Mouse (Mus musculus) cerebellum, adult 2 months (tissue): ENCODE results near the gene Rere. TPM values are rescaled to one million over a fixed set of nuclear protein-coding genes. Genes with fewer than 3 reads are reported as not detected.
"Not testable (repeated sequence)": the region's sequence is repeated elsewhere in the genome, so short reads cannot be mapped to it uniquely, and the experiment has no call there.

Experiments
- DNase-seq, 2 experiments: peaks; one replicate each; pipeline ENCODE4 v3.0.0; 2021
- H3K27ac ChIP-seq: fragments of 200-500 bp; 2 replicates; pipeline ENCODE4 v1.5.1; 2012; ENCODE audit warnings: low read length, control low read depth, inconsistent platforms; ENCODE audit not compliant: insufficient read depth
- H3K27me3 ChIP-seq: fragments of 200-500 bp; 2 replicates; pipeline ENCODE4 v1.6.1; 2012; ENCODE audit warnings: inconsistent platforms, mild to moderate bottlenecking, low read length, moderate library complexity; ENCODE audit not compliant: control insufficient read depth, insufficient read depth
- H3K4me1 ChIP-seq: fragments of 200-500 bp; 2 replicates; pipeline ENCODE4 v1.6.1; 2011; ENCODE audit warnings: low read length; ENCODE audit not compliant: control insufficient read depth, insufficient read depth
- H3K4me3 ChIP-seq: fragments of 200-500 bp; replicated peaks from 2 replicates; pipeline ENCODE3; 2011; ENCODE audit warnings: mild to moderate bottlenecking, low read depth, low read length, control low read depth; ENCODE audit not compliant: insufficient read depth
- CTCF ChIP-seq: fragments of 200-500 bp; IDR thresholded peaks from 2 replicates; pipeline ENCODE4 v1.5.1; 2011; ENCODE audit warnings: low read depth, mild to moderate bottlenecking, control low read depth, low read length, moderate library complexity, borderline replicate concordance; ENCODE audit not compliant: insufficient read depth
- POLR2A ChIP-seq: fragments of 200-500 bp; IDR thresholded peaks from 2 replicates; pipeline ENCODE4 v1.6.1; 2011; ENCODE audit warnings: low read length, control low read depth, borderline replicate concordance; ENCODE audit not compliant: insufficient read depth
- WGBS: fragments of 180-500 bp; shearing (Covaris S2); methylation state at CpG from one replicate; pipeline ENCODE4 v1.1.7; 2018; 5-methylcytosine and 5-hydroxymethylcytosine counted together
- polyA plus RNA-seq: library from polyadenylated mRNA; depleted of rRNA; stranded (reverse); fragments of >200 nt; gene quantifications from 2 replicates; pipeline ENCODE4 v1.2.3, GENCODE M21; 2012

Gene Rere
- polyA plus RNA-seq, 1 experiment = 69.1 TPM

GRCm38 (mm10) chr4:150283993-150284392, 2.5 kb downstream of the Rere start:
- Histone ChIP-seq H3K4me3 (peak overlapping the region; percentile 53), H3K27me3 (no peaks in the 10 kb centered on the region), H3K27ac (no peak overlapping the region), H3K4me1 (peaks cover 14% of the 10 kb centered on the region)
- peak; percentile 32 to 58 for DNase-seq
- TF ChIP-seq CTCF (no peak; the same call in 1 of the 2 replicates), POLR2A (no peak)
- 14% methylated on average over 6 of the region's 6 CpGs for WGBS

GRCm38 (mm10) chr4:150286980-150287379, 5.5 kb downstream of the Rere start:
- Histone ChIP-seq H3K27me3 (no peaks in the 10 kb centered on the region), H3K4me1 (peaks cover 17% of the 10 kb centered on the region), H3K27ac (no peak overlapping the region), H3K4me3 (no peak overlapping the region)
- DNase-seq = no peak
- WGBS = 45% methylated on average over 8 of the region's 8 CpGs
- TF ChIP-seq POLR2A (no peak), CTCF (no peak)

- H3K27ac ChIP-seq, DNase-seq, H3K27me3 ChIP-seq, H3K4me3 ChIP-seq: not testable (repeated sequence)
- peaks cover 17% of the 10 kb centered on the region for H3K4me1 ChIP-seq
- 85% methylated on average over 1 of the region's 1 CpGs for WGBS
Measured at GRCm38 (mm10) chr4:150287463-150287862, 6.0 kb downstream of the Rere start.

GRCm38 (mm10) chr4:150291900-150292299, 10.5 kb downstream of the Rere start:
- no peak for TF ChIP-seq CTCF
- TF ChIP-seq POLR2A = no peak
- H3K27ac ChIP-seq = no peak overlapping the region
- H3K4me1 ChIP-seq = peaks cover 11% of the 10 kb centered on the region; the same call in 1 of the 2 replicates
- H3K4me3 ChIP-seq = no peak overlapping the region
- no peak for DNase-seq
- no peaks in the 10 kb centered on the region for H3K27me3 ChIP-seq
- WGBS = 95% methylated on average over 3 of the region's 3 CpGs

- H3K4me3 ChIP-seq = no peak overlapping the region
- TF ChIP-seq POLR2A = no peak
- no peak for TF ChIP-seq CTCF
- H3K4me1 ChIP-seq = 0 out of 2 replicates have a peak, but pooled peaks cover 3% of the 10 kb centered on the region
- H3K27ac ChIP-seq = no peak overlapping the region
- DNase-seq = no peak
- H3K27me3 ChIP-seq = no peaks in the 10 kb centered on the region
- 92% methylated on average over 7 of the region's 7 CpGs for WGBS
Measured at GRCm38 (mm10) chr4:150294870-150295269, 13.4 kb downstream of the Rere start.

GRCm38 (mm10) chr4:150295966-150296365, 14.5 kb downstream of the Rere start:
- H3K4me3 ChIP-seq = no peak overlapping the region
- no peak for TF ChIP-seq POLR2A
- TF ChIP-seq CTCF = 0 out of 2 replicates have a peak, but pooled peaks have one; percentile 15
- H3K27ac ChIP-seq = no peak overlapping the region
- no peaks in the 10 kb centered on the region for H3K27me3 ChIP-seq
- no peak for DNase-seq
- WGBS = 97% methylated on average over 7 of the region's 7 CpGs
- 0 out of 2 replicates have a peak, but pooled peaks cover 3% of the 10 kb centered on the region for H3K4me1 ChIP-seq

GRCm38 (mm10) chr4:150302726-150303125, 21.3 kb downstream of the Rere start:
- no peak for DNase-seq
- WGBS = 93% methylated on average over 8 of the region's 8 CpGs
- TF ChIP-seq CTCF (no peak), POLR2A (no peak)
- Histone ChIP-seq H3K27me3 (no peaks in the 10 kb centered on the region), H3K4me1 (peaks cover 7% of the 10 kb centered on the region), H3K27ac (no peak overlapping the region), H3K4me3 (no peak overlapping the region)

- Histone ChIP-seq H3K4me1 (peaks cover 11% of the 10 kb centered on the region), H3K4me3 (no peak overlapping the region), H3K27me3 (no peaks in the 10 kb centered on the region), H3K27ac (no peak overlapping the region)
- WGBS = 38% methylated on average over 2 of the region's 2 CpGs
- no peak for TF ChIP-seq POLR2A
- no peak for TF ChIP-seq CTCF
- no peak for DNase-seq
Measured at GRCm38 (mm10) chr4:150306701-150307100, 25.3 kb downstream of the Rere start.

GRCm38 (mm10) chr4:150307226-150307625, 25.8 kb downstream of the Rere start:
- Histone ChIP-seq H3K4me1 (peaks cover 11% of the 10 kb centered on the region), H3K27ac (no peak overlapping the region), H3K4me3 (no peak overlapping the region), H3K27me3 (no peaks in the 10 kb centered on the region)
- WGBS = 100% methylated on average over 1 of the region's 1 CpGs
- TF ChIP-seq POLR2A (no peak), CTCF (no peak)
- no peak for DNase-seq
